Mouse (Mus musculus) macrophage (primary cell): ENCODE measurements around the gene Wdfy4. TPM values are rescaled to one million over a fixed set of nuclear protein-coding genes. Genes with fewer than 3 reads are reported as not detected.

ENCODE experiments used
- H3K27ac ChIP-seq: fragments of 350-480 bp; formaldehyde crosslinking; 2 replicates; pipeline ENCODE4 v1.9.0; 2021
- H3K36me3 ChIP-seq: fragments of 350-480 bp; formaldehyde crosslinking; 2 replicates; pipeline ENCODE4 v1.9.0; 2021; ENCODE audit errors: inconsistent target
- H3K4me3 ChIP-seq: fragments of 350-480 bp; formaldehyde crosslinking; 2 replicates; pipeline ENCODE4 v1.9.0; 2021; ENCODE audit errors: inconsistent target
- H3K79me2 ChIP-seq: fragments of 350-480 bp; formaldehyde crosslinking; 2 replicates; pipeline ENCODE4 v1.9.0; 2021; ENCODE audit errors: inconsistent target
- WGBS: methylation state at CpG from one replicate; pipeline ENCODE4 v1.1.7; 2026; ENCODE audit warnings: inconsistent platforms; ENCODE audit not compliant: missing documents; 5-methylcytosine and 5-hydroxymethylcytosine counted together
- polyA plus RNA-seq: library from polyadenylated mRNA; stranded (reverse); fragments of 250-400 nt; gene quantifications from 3 replicates; pipeline ENCODE4 v1.2.4, GENCODE M21; 2018; ENCODE audit warnings: inconsistent platforms

The Wdfy4 gene
- polyA plus RNA-seq, 1 experiment from 2014 or later = 58.1 TPM

DNA sequence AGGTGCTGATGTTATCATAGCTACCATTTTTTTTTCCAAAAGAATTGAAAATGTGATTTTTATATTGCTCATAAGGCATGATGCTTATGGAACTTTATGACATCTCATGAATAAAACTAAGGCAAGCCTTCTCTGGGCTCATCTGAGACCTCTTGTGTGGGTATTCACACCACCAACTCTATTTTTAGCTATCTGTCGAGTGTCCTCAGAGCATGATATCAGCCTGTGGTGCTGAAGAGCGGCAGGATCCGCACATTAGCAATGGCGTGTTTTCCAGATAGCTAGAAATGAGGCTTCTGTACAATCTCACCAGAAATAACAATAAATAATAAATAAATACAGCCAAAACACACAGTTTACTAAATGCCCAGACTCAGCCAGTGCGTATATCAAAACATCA, 23.1 kb downstream of the Wdfy4 start:
- Histone ChIP-seq H3K36me3 (peaks cover 42% of the 10 kb centered on the region; the same call in 1 of the 2 replicates), H3K4me3 (no peak overlapping the region), H3K27ac (no peak overlapping the region), H3K79me2 (peaks cover 95% of the 10 kb centered on the region)
- WGBS = 94% methylated on average over 5 of the region's 5 CpGs

DNA sequence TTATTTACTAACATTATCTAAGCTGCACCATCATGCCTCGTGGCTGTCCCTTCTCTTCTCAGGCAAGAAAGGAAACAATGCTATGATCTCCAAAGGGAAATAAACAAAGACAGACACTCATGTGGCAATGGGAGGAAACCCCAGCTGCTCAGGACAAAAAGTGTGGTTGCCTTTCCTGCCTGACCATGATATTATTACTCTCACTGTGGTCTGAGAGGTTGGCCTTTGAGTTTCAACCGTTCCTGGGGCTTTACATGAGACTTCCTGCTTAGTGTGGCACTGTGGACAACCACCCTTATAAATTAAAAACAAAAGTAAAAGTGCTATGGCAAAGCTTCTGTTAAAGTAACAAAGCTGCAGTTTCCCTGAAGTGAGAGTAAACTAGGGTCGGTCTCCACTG, 27.0 kb downstream of the Wdfy4 start:
- WGBS = 15% methylated on average over 3 of the region's 3 CpGs
- Histone ChIP-seq H3K27ac (no peak overlapping the region), H3K4me3 (no peak overlapping the region), H3K36me3 (peaks cover 48% of the 10 kb centered on the region), H3K79me2 (peaks cover 70% of the 10 kb centered on the region)

DNA sequence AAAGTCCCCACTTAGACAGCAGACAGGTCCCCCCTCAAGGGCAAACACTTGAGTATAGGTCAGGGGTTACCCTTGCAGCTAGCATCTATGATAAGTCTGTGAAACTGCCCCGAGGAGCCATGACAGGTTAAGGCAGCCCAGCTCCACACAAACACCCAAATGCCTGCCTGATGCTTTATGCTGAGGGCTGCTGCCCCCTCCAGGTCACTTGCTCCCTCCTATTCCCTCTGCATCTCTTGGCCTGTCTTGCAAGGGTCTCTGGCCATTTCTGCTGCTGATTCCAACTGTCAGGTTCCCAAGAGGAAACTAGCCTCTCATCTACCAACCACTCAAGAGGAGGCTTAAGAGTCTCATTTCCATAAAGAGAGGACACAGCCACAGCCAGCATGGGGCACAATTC, 32.4 kb downstream of the Wdfy4 start:
- H3K4me3 ChIP-seq = no peak overlapping the region
- peaks cover 17% of the 10 kb centered on the region for H3K79me2 ChIP-seq
- WGBS = 100% methylated on average over 1 of the region's 1 CpGs
- peaks cover 80% of the 10 kb centered on the region for H3K36me3 ChIP-seq
- H3K27ac ChIP-seq = no peak overlapping the region

DNA sequence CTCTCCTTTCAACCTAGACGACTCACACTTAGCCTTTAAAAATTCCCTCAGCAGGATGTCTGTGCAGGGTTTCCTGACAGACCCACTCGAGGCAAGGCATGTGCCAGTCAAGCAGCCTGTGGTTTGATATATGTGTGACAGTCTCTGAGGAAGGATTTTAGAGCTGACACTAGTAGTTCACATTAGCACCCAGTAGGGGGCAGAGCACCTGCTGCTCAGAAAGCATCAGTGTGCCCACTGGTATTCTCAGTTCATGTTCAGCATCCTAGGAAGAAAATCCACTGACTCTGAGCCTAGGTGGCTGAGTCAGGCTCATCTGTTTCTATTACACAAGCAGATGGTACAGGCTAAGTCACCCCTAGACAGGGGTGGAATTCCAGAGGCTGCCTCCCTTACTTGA, 39.0 kb downstream of the Wdfy4 start:
- H3K4me3 ChIP-seq = no peak overlapping the region
- no peaks in the 10 kb centered on the region for H3K79me2 ChIP-seq
- 3% methylated on average over 2 of the region's 2 CpGs for WGBS
- H3K36me3 ChIP-seq = peaks cover 95% of the 10 kb centered on the region
- H3K27ac ChIP-seq = no peak overlapping the region

DNA sequence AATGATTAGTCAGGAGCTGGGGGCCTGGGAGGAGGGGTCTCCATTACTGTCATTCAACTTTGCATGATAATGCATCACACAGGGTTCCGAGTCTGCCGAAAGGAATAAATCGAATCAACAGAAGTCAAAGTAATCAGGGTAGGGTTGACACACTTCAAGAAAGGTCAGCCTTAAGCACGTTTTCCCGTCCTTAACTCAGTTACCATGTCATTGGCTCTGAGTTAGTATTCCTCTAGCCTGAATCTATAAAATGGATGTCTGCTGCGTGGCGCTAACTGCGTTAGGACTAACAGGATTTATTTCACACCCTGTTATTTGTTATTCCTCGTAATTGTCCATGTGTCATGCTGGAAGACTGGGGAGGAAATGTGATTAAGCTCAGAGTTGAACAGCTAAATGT, 48.5 kb downstream of the Wdfy4 start:
- H3K79me2 ChIP-seq = peaks cover 10% of the 10 kb centered on the region; the same call in 1 of the 2 replicates
- 98% methylated on average over 9 of the region's 9 CpGs for WGBS
- no peak overlapping the region for H3K27ac ChIP-seq
- peaks cover 93% of the 10 kb centered on the region for H3K36me3 ChIP-seq
- H3K4me3 ChIP-seq = no peak overlapping the region

DNA sequence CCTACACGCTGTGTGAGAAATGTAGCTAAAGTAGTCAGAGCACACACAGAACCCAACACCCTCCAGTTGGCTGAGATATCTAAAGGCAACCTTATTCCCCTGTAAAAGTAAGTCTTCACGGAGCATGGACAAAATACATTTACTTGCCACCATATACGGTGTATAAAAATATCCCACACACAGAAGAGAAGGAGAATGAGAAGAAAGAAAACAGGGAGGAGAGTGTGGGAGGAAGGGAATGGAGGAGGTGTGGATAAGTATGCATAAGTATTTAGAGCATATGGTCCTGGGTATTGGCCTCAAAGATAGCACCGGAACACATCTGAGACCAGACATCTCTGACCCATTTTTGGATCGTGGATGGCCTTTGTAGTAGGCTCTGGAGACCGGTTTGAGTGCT, 50.1 kb downstream of the Wdfy4 start:
- H3K27ac ChIP-seq = no peak overlapping the region
- peaks cover 79% of the 10 kb centered on the region for H3K36me3 ChIP-seq
- H3K4me3 ChIP-seq = no peak overlapping the region
- peaks cover 27% of the 10 kb centered on the region; the same call in 1 of the 2 replicates for H3K79me2 ChIP-seq
- WGBS = 95% methylated on average over 5 of the region's 6 CpGs

DNA sequence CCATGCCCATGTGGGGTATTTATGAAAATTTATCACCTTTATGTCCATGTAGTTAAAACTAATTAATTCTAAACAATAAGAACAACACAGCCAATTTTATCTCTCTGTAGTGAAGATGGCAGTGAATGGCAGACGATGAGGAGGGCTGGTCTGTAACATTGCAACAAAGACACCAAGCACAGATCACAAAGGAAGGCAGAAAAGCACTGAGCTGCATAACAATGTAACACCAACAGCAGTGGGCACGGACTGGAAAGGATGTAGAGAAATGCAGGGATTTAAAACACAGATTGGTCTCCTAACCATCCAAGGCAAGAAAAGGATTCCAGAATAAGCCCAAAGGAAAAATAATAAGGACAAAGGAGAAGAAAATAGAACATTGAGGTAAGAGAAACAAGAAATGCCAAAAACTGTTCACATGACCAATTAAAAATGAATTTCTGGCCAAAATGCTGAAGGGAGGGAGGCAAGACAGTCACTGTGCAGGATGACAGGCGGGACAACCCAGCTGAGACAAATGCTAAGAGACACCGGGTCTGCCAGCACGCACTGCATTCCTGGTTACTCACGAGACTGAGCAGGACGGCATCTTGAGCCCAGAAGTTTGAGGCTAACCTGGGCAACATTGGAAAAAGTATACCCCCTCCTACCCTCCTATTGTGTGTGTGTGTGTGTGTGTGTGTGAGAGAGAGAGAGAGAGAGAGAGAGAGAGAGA, 54.1 kb downstream of the Wdfy4 start:
- H3K4me3 ChIP-seq = no peak overlapping the region
- peaks cover 60% of the 10 kb centered on the region; the same call in 1 of the 2 replicates for H3K79me2 ChIP-seq
- H3K27ac ChIP-seq = no peak overlapping the region
- peaks cover 53% of the 10 kb centered on the region for H3K36me3 ChIP-seq
- WGBS = 90% methylated on average over 7 of the region's 7 CpGs

DNA sequence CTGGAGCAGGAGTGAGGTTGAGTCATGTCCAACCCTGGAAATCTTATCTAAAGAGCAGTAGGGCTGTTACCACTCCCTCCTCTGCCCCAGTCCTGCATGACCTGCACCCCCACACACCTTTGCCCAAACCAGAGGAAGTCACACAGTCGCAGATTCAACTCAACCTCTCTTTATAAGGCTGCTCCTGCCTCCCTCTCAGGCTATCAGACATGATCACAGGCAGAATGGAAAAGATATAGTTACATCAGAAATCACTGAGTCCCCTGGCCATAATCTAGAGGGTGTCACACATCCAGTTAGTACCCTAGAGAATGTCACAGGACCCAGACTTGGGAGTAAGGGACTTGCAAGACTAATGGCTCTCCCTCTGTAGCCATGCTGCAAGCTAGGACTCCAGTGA, 68.7 kb downstream of the Wdfy4 start:
- no peaks in the 10 kb centered on the region for H3K79me2 ChIP-seq
- H3K36me3 ChIP-seq = peaks cover 65% of the 10 kb centered on the region; the same call in 1 of the 2 replicates
- 100% methylated on average over 1 of the region's 1 CpGs for WGBS
- no peak overlapping the region for H3K4me3 ChIP-seq
- H3K27ac ChIP-seq = no peak overlapping the region

DNA sequence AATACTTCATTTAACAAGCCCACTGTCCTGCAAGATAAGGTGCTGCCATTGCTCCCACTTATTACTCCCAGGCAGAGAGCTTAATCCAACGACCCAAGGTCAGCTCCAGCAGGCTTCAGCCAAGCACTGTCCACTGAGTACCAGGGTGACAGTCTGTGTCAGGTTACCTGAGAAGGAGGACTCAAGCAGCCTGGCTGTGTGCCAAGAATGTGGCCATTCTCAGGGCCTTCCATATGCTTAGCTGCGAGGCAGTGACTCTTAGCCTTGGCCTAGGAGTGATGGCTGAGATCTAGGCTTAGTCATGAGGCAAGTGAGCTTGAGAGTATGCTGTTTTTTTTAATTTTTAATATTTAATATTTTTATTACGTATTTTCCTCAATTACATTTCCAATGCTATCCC, 80.5 kb downstream of the Wdfy4 start:
- no peak overlapping the region for H3K27ac ChIP-seq
- H3K79me2 ChIP-seq = no peaks in the 10 kb centered on the region
- H3K36me3 ChIP-seq = peaks cover 74% of the 10 kb centered on the region
- 95% methylated on average over 2 of the region's 3 CpGs for WGBS
- no peak overlapping the region for H3K4me3 ChIP-seq

DNA sequence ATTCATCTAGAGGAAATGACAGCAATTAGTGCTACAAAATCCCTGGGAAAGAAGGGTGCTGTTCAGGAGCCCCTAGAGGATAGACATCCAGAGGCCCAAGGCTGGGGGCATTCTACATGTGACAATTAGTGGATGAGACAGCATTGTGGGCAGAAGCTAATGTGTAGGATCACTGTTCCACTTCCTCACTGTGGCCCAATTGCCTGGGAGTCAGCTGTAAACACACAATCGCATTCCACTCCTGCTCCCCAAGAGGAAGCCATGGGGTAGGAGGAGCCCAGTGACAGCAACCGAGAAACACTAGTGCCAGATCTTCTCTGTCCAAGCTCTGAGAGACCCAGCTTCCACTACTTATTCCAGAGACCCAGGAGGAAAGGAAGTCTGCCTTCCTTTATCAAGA, 83.7 kb downstream of the Wdfy4 start:
- Histone ChIP-seq H3K79me2 (no peaks in the 10 kb centered on the region), H3K4me3 (no peak overlapping the region), H3K36me3 (peaks cover 65% of the 10 kb centered on the region), H3K27ac (peak overlapping the region; percentile 35)
- 5% methylated on average over 2 of the region's 2 CpGs for WGBS

DNA sequence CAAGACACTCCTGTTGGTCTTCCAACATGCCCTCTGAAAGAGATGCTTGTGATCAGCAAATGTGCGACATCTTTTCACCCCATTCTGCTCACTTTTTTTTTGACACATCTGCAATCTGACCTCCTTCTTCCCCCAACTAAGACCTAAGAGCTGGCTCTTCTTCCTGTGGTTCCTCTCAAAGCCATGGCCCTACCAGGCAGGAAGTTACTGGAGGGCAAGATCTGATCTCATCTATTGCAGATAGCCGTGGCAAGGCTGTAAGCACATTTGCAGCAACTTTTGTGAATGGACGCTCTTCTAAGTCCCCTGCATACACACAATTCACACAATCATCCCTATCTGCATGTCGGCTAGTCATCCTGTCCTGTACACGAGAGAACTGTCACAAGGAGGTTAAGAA, 85.4 kb downstream of the Wdfy4 start:
- 32% methylated on average over 5 of the region's 5 CpGs for WGBS
- Histone ChIP-seq H3K4me3 (no peak overlapping the region), H3K36me3 (peaks cover 68% of the 10 kb centered on the region), H3K27ac (peak overlapping the region; percentile 35; the same call in 1 of the 2 replicates), H3K79me2 (no peaks in the 10 kb centered on the region)

DNA sequence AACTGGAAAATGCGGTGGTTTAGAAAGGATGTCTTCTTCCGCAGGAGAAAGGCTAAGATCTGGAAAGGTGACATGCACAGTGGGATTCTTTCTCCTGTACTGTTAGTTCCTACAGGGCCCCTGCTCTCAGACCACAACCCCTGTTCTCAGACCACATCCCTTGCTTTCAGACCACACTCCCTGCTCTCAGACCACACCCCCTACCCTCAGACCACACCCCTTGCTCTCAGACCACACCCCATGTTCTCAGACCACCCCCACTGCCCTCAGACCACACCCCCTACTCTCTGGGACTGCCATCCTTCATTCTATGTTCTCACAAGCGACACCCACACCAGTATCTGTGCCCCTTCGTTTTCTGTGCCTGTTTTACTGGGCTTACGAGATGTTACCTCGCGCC, 86.2 kb downstream of the Wdfy4 start:
- Histone ChIP-seq H3K27ac (no peak overlapping the region), H3K4me3 (no peak overlapping the region), H3K79me2 (no peaks in the 10 kb centered on the region), H3K36me3 (peaks cover 67% of the 10 kb centered on the region)
- WGBS = 79% methylated on average over 7 of the region's 7 CpGs

DNA sequence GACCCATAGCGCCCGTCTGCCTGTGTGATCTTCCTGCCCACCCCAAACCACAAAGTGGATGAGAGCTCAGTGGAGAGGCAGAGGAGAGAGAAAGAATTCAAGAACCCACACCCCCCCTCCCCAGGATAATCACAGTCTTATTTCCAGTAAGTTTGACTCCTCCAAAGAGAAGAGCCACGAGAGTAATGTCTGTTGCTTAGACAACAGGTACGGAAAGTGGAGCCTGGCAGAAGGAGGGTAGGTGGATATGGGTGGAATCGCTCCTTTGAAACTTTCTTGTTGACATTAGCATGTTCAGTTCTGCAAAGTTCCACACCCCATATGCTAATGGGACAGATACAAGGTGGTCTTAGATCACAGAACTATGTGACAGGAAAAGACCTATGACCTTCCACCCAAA, 88.8 kb downstream of the Wdfy4 start:
- no peaks in the 10 kb centered on the region for H3K79me2 ChIP-seq
- no peak overlapping the region for H3K27ac ChIP-seq
- peaks cover 72% of the 10 kb centered on the region for H3K36me3 ChIP-seq
- WGBS = 86% methylated on average over 5 of the region's 5 CpGs
- no peak overlapping the region for H3K4me3 ChIP-seq

DNA sequence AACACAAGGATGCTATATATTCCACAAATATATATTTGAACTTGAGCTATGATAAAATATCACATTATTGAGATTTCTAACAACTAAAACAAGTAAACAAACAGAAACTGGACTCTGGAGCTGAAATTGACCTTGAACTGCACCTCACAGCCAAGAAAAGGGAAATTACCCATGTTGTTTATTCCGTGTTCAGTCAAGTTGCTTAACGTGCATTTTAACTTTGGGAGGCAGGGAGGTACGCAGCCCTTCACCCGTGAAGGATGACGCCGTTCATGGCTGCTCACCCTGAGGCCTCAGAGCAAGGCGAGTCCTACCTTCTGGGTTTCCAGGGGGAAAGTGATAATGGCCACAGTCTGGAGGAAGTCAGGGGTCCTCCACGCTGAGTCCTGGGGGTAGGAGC, 102.0 kb downstream of the Wdfy4 start:
- Histone ChIP-seq H3K4me3 (no peak overlapping the region), H3K36me3 (peaks cover 87% of the 10 kb centered on the region), H3K79me2 (no peaks in the 10 kb centered on the region), H3K27ac (no peak overlapping the region)
- WGBS = 96% methylated on average over 8 of the region's 8 CpGs

DNA sequence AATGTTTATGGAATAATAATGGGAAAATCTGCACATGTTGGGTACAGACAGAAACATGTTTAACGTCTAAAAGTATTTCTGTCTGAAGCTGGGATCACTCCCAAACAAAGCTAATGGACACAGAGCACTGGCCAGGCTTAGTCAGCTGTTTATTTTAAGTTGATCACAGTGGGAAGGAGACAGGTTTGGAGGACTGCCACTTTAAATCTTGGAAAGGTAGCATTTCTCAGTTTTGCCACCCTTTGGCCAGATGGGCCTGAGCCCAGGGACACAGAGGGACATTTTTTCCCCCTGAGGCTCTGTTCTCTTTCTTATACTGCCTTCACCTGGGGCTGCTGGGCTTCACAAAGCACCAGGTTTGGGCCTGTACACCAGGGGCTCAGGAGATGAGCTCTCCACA, 103.0 kb downstream of the Wdfy4 start:
- Histone ChIP-seq H3K4me3 (no peak overlapping the region), H3K27ac (no peak overlapping the region), H3K79me2 (no peaks in the 10 kb centered on the region), H3K36me3 (peaks cover 87% of the 10 kb centered on the region)
- 87% methylated on average over 1 of the region's 1 CpGs for WGBS

DNA sequence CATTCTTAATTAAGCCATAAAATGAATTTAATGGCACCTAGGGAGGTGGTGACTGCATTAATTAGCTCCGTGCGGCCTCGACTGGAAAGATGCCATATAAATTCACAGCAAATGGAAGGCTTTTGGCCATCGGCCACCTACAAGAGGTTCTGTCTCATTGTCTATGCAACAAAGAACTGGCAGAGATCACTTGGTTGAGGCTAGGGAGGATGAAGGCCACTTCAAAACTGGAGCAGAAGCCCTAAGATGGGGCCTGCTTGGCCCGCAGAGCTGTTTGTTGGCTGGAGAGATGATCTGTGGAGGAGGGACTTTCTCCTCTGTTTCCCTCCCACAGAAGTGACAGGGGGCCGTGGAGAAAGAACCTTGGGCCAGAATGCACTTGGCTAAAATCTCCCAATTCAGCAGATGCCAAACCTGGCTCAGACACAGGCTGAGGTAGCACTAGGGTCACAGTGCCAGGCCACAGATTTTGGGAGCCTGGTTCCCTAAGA, 103.9 kb downstream of the Wdfy4 start:
- WGBS = 91% methylated on average over 6 of the region's 6 CpGs
- H3K36me3 ChIP-seq = peaks cover 82% of the 10 kb centered on the region
- no peak overlapping the region for H3K27ac ChIP-seq
- H3K4me3 ChIP-seq = no peak overlapping the region
- H3K79me2 ChIP-seq = no peaks in the 10 kb centered on the region
